Mouse (Mus musculus): ENCODE data around the gene Dchs1. TPM values are rescaled to one million over a fixed set of nuclear protein-coding genes. Genes with fewer than 3 reads are reported as not detected.

Gene Dchs1
- total RNA-seq (2021): 10 to 100 TPM; 46.4 to 47.4 TPM
- long read RNA-seq, partial matches to known transcripts: 3 of 13 reads
- long read RNA-seq, other reads (novel, unspliced or antisense): 10 of 13 reads

DNA sequence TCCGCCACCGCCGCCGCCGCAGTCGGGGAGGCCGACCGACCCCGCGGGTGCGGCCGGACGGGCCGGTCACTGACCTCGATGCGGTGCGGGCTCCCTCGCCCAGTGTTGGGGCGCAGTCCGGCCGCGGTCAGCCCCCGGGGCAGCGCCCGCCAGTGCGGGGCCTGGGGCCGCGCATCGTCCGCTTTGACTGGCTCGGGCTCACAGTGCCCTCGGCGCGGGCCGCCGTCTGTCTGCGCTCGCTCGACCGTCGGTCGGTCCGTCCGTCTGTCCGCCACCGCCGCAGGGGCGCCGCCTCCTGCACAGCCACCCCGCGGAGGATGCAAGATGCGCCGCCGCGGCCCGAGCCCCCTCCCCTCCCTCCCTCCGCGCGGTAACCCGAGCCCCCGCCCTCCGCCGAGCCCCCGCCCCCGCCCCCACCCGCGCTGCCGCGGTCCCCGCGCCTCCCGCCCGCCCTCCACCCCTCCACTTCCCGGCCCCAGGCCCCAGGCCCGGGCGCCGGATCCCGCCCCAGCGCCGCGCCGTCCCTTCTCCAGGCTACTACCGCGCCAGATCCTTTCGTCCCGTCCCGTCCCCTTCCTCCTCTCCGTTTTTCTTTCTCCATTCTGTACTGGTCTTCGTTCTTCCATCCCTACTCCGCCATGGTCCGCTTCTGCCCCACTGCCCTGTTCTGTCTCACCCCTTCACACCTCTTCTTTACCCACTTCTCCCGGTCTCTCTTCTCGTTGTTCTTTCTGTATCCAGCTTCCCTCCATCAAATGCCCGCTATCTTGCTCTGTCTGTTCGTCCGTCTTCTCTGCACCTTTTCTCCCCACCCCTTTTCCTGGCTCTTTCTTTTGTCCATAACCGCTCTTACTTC is at the start of gene Dchs1:
Gene Dchs1 (minus strand): TSS at position 370 of the 856 bp plus-strand sequence.
- peak; percentile 55 to 64 for DNase-seq (ENCODE audit: low spot score in 2 of 2)

DNA sequence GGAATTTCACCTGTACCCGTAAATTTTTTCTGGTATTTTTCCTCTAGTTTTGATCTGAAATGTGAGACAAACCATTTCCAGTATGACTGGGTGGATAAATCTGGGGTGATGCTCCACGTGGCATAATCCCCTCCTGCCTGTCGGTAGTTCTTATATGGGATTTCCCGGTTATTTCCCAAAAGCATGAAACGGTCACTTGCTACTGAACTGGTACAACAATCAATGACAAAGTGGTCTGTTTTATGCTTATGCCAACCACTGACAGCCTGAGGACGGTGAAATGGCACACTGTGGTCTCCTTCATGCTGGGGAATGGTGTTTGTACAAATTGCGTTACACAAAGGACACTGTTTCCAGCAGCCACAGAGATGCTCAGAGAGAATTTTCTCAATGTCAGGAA is 36.8 kb upstream of the Dchs1 start:
- peak in 1 of 2 experiments; percentile 3 for DNase-seq (ENCODE audit: low spot score in 2 of 2)

DNA sequence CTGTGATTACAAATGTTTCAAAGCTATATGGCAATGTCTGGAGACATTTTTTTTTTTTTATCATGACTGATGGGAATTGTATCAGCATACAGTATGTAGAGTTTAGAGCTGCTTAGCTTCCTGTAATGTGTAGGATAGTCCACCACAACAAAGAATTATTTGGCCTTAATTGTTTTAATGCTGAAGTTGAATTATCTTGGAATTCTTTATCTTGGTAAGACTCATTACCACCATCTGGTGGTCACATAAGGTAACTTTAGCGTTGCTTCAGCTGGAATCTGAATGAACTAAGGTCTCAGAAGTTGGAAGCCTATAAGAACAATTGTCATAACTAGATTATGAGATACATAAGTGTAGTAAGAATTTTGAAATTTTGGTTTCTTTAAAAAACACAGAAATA is 31.0 kb upstream of the Dchs1 start:
- DNase-seq (ENCODE audit: low spot score in 2 of 2): no peak

DNA sequence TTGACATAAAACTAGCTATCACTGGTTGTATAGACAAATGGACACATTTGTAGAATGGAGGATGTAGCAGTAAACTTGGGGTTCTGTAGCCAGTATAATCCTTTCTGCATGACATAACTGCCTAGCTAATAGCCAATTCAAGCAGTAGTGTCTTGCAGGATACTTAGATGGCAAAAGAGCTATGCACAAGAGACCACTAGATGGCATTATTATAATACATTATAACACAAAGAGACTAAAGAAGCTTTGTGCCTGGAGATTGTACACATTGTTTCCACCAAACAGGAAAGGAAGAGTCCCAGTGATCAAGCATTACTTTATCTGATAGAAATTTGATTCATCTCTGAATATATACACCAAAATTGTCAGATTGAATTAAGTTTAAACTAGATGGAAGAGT is 29.3 kb upstream of the Dchs1 start:
- peak in 1 of 2 experiments; percentile 3 for DNase-seq (ENCODE audit: low spot score in 2 of 2)

DNA sequence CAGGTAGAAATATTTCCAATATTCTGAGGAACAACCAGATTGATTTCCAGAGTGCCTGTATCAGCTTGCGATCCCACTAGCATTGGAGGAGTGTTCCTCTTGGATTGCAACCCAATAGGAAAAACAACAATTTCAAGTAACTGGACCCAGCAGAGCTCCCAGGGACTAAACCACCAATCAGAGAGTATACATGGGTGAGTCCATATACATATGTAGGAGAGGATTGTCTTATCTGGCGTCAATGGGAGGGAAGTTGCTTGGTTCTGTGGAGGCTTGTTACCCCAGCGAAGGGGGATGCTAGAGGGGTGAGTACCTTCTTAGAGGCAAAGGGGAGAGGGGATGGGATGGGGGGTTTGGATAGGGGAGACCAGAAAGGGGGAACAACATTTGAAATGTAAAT is 25.9 kb upstream of the Dchs1 start:
- DNase-seq (ENCODE audit: low spot score in 2 of 2): peak in 1 of 2 experiments; percentile 3

DNA sequence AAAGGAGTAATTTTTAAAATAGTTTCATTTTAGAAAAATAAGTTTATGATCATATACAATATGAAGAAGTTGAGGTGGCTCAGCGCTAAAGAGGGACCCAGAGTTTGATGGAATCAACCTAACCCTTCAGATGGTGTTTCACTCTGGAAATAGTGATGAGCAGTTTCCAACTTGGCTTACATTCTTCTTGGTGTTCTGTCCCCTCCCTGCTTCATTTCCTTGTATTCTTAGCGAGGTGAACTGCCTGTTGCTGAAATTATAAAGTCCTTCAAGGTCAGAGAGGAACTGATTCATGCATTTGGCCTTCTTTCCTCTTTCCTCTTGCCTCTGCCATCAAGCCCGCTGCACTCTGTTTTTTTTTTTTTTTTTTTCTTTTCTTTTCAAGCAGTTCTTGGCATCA is 25.1 kb upstream of the Dchs1 start:
- DNase-seq (ENCODE audit: low spot score in 2 of 2): peak in 1 of 2 experiments; percentile 5

DNA sequence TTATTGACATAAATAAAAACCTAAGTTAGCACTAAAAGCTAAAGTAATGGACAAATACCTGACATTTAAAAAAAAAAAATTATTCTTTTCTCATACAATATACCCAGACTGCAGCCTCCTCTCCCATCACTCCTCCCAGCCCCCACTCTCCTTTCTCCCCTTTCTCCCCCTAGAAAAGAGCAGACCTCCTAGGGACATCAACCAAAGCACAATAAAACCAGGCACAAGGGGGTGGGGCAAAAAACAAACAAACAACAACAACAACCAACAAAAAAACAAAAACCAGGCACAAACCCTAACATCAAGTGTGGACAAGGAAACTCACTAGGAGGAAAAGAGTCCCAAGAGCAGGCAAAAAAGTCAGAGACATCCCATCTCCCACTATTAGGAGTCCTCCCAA is 24.1 kb upstream of the Dchs1 start:
- peak in 1 of 2 experiments; percentile 24 for DNase-seq (ENCODE audit: low spot score in 2 of 2)

DNA sequence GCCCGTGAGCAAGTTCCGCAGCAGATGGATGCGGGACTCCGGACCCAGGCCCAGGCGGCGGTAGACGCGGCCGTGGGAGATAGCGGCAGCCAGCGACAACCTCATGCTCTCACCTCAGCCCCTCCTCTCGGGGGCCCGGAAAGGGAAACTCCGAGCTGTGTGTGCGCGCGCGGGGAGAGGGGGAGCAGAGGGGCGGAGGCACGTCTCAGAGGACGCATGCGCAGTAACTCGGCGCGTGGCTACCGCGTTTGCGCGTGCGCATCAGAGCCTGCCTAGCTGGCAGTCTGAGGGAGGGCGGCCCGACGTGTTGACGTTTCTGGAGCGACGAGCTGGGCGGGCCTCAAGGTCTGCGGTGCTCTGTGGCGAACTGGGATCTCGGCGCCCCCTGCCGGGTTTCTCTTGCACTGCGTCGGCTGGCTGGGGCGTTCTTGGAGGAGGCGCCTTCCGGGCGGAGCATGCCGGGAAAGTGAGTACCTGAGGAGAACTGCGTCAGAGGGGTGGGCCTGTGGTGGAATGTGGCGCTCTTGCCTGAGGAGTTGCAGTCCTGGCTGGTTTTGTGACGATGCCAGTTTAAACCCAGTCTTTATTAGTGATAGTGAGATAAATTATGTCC is 23.5 kb upstream of the Dchs1 start, which contains the start of gene Mrpl17:
Gene Mrpl17 (minus strand): TSS at position 223 of the 613 bp plus-strand sequence.
- DNase-seq (ENCODE audit: low spot score in 2 of 2): peak; percentile 100

DNA sequence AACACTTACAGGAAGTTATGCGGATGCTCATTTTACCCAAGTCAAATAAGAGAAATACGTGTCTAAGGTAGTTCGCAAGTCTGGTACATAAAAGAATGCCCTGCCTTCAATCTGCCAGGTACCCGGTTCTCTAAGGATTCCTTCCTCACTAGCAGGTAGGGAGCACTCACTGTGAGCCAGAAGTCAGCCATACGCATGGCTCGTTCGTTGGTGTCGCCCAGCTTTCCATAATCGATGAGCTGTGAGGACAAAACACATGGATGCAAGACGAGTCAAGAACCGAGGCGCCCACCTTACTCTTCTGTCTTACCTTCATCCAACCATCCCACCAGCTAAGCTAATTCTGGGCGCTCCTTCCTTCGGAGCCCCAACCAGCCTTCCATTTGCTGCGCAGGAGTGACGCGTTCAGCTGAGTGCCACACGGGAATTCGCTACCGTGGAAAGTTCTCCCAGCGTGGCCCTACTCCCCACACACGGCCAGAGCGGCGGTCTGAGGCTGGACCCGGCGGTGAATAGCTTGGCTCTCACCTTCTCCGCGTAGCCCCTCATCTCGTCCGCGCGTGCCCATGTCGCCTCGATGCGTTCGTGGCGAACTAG is 22.9 kb upstream of the Dchs1 start:
- DNase-seq (ENCODE audit: low spot score in 2 of 2): no peak

DNA sequence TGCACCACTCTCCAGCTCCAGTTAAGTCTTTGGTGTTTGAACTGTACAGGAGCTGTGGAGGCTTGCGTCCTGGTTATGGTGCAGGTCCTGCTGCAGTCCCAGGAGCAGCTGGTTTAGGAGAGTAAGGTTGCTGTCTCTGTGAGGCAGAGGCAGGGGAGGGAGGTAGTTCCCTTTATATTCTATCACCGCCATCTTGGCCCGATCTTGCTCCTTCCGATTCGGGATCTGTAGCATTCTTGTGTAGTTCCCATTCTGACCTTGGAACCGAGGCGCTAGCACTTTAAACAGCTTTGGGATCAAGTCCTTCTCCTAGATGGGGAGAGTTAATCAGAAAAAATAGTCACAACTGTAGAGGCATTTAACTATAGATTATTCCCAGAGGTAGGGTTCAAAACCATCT is 22.4 kb upstream of the Dchs1 start:
- peak in 1 of 2 experiments; percentile 10 for DNase-seq (ENCODE audit: low spot score in 2 of 2)

DNA sequence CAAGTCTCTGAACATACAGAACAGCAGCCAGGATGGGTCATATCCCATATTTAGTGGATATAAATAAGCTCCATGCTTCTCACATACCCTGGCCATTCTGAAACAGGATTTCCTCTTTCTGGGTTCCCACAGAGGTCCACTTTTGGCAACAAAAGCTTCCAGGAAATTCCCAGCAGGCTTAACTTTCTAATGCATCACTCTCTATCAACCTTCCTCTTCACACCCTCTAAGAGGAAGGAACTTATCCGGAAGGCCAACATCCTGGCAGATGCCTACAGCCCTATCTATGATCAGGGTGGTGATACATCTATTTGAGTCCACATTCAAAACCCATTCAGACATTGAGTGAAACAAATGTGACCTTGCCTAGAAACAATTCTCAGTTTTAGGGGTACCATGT is 20.9 kb upstream of the Dchs1 start:
- peak in 1 of 2 experiments; percentile 8 for DNase-seq (ENCODE audit: low spot score in 2 of 2)

DNA sequence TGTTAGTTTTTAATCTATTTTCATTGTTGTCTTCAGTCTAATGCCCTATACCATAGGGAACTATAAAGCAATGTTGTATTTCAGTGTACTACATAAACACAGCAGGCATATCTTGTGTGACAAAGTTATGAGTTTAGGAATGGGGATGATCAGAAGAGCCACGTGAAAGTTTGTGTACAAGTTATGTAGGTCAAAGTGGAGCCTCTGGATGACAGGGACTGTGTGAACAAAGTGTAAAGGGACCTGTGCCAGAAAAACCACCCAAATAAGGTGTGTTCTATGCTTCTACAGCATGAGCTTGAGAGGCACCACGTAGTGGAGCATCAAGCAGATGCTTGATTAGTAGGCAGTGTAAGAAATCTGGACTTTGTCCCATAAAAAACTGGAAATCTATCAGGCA is 19.3 kb upstream of the Dchs1 start:
- DNase-seq (ENCODE audit: low spot score in 2 of 2): peak in 1 of 2 experiments; percentile 6

DNA sequence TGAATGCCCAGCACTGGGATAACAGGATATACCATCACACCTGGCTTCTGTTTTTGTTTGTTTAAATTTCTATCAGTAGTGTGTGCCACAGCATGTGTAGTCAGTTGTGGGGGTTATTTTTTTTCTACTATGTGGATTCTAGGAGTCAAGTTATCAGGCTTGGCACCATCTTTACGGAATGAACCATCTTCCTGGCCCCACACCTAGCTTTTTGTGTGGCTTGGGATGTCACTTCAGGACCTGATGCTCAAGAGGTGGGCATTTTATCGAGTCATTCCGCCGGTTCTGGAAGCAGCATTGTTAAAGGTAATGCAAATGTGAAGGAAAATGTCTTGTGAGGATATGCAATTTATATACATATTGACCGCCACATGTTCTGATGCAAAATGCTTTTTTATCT is 18.7 kb upstream of the Dchs1 start:
- peak in 1 of 2 experiments; percentile 2 for DNase-seq (ENCODE audit: low spot score in 2 of 2)

DNA sequence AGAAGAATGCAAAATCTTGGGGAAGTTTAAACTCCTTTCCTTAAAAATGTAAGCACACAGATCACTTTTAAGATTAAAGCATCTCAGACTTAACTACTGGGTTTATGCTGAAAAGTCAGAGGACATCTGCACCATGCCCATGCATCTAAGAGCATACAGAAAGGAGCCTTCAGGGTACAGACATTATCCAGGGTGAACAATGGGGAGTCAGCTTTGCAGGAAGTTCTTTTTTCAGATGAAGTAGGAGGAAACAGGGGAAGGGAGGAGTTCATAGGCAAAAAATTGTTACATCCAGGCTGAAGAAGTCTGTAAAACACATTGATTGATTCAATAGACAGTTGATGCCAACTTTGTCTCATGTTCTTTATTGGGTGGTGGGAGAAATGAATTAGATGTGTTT is 16.0 kb upstream of the Dchs1 start:
- peak in 1 of 2 experiments; percentile 3 for DNase-seq (ENCODE audit: low spot score in 2 of 2)

DNA sequence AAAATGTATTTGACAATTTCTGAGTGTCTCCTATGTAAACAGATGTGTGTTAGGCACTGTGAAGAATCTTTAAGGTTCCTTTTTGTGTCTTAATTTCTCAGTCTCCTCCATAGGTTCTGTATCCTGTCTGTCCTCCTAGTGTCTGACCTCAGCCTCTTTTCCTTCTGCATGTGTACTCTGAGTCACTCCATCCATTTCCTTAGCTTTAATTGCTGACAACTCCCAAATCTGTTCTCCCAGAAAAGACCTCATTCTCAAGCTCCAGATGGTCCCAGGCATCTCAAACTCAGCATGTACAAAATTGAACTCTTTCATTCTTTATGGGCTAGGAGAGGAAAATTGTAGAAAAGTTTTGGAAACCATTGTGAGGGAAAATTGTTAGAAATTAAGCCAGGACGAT is 15.3 kb upstream of the Dchs1 start:
- DNase-seq (ENCODE audit: low spot score in 2 of 2): peak in 1 of 2 experiments; percentile 8

DNA sequence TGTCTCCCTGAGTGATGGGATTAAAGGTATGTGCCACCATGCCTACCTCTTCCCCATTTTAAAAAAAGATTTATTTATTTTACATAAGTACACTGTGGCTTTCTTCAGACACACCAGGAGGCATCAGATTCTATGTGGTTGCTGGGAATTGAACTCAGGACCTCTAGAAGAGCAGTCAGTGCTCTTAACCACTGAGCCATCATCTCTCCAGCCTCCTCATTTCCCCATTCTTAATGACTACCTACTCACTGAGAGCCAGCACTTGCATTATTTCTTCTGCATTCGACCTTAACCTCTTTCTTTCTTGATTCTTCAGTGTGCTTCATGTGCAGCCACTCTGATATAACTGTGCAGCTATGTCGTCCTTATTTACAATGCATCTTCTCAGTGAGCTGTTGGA is 14.9 kb upstream of the Dchs1 start:
- peak in 1 of 2 experiments; percentile 6 for DNase-seq (ENCODE audit: low spot score in 2 of 2)

DNA sequence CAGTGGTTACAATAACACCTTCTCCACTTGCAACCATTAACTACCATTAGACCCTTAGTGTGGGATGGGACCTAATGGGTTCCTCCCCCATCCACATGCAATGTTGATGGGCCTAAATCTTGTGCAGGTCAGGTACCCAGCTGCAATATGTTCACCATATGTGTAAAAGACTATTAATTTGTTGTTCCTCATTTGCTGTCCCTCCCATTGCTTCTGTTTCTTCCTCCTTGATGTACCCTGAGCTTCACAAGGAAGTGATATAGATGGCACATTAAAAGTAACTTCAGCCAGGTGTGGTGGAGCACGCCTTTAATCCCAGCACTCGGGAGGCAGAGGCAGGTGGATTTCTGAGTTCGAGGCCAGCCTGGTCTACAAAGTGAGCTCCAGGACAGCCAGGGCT is 9.5 kb upstream of the Dchs1 start:
- DNase-seq (ENCODE audit: low spot score in 2 of 2): no peak

DNA sequence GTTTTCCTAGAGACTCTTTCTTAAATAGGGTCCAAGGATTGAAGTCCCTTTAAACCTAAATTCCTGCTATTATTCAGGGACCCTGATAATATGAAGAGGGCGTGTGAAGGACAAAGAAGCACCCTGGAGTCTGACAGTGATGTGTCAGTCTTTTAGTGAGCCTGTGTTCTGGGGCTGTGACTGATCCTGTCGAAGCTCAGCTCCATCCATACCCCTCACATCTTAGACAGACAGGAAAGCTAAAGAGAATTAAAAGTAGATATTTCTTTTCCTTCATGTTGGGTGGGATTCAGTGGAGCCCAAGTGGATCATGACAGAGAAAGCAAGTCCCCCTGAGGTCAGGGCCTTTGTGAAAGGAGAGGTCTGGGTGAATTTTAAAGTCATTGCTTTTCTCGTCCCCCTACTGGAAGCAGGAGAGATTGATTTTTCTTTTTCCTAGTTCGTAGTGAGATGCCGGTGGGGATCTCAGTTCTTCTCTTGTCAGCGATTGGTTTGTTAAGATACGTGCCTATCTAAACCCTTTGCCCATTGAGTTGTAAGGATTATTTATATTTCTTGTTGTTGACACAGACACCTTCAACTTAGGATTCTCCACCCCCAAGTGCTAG is 8.4 kb upstream of the Dchs1 start:
- DNase-seq (ENCODE audit: low spot score in 2 of 2): no peak

DNA sequence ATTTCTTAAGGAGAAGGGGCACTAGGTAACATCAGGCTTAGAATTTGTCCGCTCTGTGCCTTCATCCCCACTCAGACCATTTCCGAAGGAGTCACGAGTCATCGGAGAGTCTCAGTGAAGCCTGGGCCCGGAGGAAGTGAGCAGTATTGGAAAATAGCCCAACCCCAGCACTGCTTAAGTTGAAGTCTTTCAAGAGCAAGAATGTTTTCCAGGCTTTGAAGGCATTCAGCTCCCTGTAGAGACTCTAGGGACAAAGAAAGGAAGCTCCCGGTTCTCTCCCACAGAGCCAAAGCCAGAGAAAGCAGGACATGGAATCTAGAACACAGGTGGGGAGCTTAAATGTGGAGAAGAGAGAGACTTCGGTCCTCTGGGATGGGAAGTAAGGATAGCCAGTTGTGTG is 6.2 kb upstream of the Dchs1 start:
- DNase-seq (ENCODE audit: low spot score in 2 of 2): no peak

DNA sequence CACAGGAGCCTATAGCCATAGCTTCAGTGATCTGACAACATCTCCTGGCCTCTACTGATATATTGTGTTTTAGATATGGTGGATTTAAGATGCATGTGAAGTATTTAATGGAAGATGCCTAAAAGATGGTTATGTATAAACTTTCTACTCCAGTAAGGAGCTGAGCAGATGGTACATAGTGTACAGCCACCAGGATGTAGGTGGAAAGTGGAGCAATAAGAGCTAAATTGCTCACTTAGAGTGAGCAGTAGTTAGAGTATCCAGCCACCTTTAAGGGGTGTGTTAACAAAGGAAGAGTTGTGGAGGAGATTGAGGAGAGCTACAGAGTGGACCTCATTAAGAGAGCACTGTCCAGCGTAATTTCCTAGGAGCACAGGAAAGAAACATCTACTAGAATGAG is 3.7 kb upstream of the Dchs1 start:
- no peak for DNase-seq (ENCODE audit: low spot score in 2 of 2)

DNA sequence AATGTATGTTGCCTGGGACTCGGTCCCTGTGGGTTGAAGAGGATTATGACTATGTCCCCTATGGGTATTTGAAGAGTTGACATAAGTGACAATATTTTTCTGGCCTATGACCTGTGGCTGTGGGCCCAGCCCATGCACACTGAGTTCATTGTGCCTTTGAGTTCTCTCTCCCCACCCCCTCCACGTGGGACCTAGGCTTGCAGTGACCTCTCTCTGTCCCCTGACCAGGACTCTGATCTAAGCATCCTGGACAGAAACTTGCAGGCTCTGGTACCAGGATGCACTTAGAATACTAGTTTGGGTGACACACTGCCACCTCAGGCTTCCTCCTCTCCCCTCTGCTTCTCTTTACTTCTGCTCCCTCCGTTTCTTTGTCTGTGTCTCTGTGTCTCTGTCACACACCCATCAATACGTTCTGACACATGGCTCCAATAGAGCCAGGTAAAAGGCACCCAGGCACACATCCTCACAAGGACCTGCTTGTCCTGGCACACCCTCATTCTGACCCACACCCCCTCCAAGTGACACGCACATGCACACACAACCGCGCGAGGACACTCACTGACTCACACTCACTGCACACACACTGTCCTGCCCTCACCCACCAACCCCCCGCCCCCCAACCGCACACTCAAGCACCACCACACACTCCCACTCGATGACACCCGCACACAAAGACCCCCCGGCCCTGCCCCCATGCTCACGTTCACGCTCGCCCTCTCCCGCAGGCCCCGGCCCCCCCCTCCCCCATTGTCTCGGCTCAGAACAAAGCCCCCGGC is 759 bp downstream of the Dchs1 start:
- DNase-seq (ENCODE audit: low spot score in 2 of 2): peak in 1 of 2 experiments; percentile 25
